Mouse (Mus musculus): ENCODE data around the gene 2510039O18Rik. TPM values are rescaled to one million over a fixed set of nuclear protein-coding genes. Genes with fewer than 3 reads are reported as not detected.

Gene 2510039O18Rik
- polyA plus RNA-seq, 1 experiment from 2014 or later = 18.5 TPM

- H3K9me3 ChIP-seq = no peaks in the 10 kb centered on the region
- peaks cover 14% of the 10 kb centered on the region for H3K27me3 ChIP-seq (ENCODE audit: insufficient read depth, poor library complexity, severe bottlenecking)
- no peak for DNase-seq (ENCODE audit: low spot score)
- 41% methylated on average over 2 of the region's 2 CpGs for WGBS
- peaks cover 38% of the 10 kb centered on the region for H3K4me1 ChIP-seq
- H3K27ac ChIP-seq = peak overlapping the region; percentile 80
- H3K4me3 ChIP-seq = peak overlapping the region; percentile 41; the same call in 1 of the 2 replicates
- no peaks in the 10 kb centered on the region for H3K36me3 ChIP-seq
Measured at GRCm38 (mm10) chr4:147968816-147969215, 28.1 kb downstream of the 2510039O18Rik start.

- WGBS = 6% methylated on average over 9 of the region's 9 CpGs
- peaks cover 33% of the 10 kb centered on the region for H3K4me1 ChIP-seq
- peak overlapping the region; percentile 41 for H3K4me3 ChIP-seq
- DNase-seq (ENCODE audit: low spot score) = peak; percentile 94
- H3K27ac ChIP-seq = peak overlapping the region; percentile 80
- H3K27me3 ChIP-seq (ENCODE audit: insufficient read depth, poor library complexity, severe bottlenecking) = peaks cover 12% of the 10 kb centered on the region
- no peaks in the 10 kb centered on the region for H3K36me3 ChIP-seq
- no peaks in the 10 kb centered on the region for H3K9me3 ChIP-seq
Measured at GRCm38 (mm10) chr4:147969337-147969736, 28.6 kb downstream of the 2510039O18Rik start.

DNA sequence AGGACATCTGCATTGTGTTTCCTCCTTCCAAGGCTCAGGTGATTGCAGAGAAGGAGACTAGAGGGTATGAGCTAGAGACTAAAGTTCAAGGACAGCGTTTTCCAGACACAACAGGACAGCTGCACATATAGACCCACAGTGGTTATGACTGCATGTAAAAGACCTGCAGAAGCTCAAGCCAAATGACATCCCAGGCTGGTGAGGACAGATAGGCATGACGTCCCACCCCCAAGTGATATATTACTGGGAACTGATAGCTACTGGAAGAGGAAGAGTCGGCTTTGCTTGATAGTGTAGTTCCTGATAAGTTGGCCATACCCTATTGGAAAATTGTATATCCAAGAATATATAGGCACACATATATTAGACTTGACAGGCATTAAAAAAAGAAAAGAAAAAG is 35.5 kb downstream of the 2510039O18Rik start:
- DNase-seq (ENCODE audit: low spot score) = no peak
- WGBS = 44% methylated on average over 3 of the region's 3 CpGs
- H3K4me1 ChIP-seq = no peaks in the 10 kb centered on the region
- no peak overlapping the region for H3K4me3 ChIP-seq
- no peaks in the 10 kb centered on the region for H3K9me3 ChIP-seq
- H3K27ac ChIP-seq = no peak overlapping the region
- peaks cover 12% of the 10 kb centered on the region for H3K27me3 ChIP-seq (ENCODE audit: insufficient read depth, poor library complexity, severe bottlenecking)
- no peaks in the 10 kb centered on the region for H3K36me3 ChIP-seq

DNA sequence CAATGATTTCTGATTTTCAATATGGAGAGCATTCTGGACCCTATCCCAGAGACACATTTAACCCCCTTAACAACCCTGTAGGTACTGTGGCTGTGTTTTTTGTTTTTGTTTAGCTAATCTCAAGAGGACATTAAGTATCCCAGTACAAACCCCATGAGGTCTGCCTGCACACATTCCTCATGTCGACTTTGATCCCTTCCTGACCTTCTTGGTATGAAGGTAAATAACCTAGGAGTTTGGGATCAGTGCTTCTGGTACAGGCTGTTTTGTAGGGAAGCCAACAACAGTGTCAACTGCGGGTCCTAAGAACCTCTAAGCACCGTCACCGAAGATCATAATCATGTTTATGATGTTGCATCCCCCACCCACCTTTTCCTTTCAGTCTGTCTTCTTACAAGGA is 37.0 kb downstream of the 2510039O18Rik start:
- DNase-seq (ENCODE audit: low spot score) = no peak
- no peaks in the 10 kb centered on the region for H3K36me3 ChIP-seq
- peaks cover 10% of the 10 kb centered on the region; the same call in 1 of the 2 replicates for H3K27me3 ChIP-seq (ENCODE audit: insufficient read depth, poor library complexity, severe bottlenecking)
- H3K4me3 ChIP-seq = no peak overlapping the region
- H3K9me3 ChIP-seq = no peaks in the 10 kb centered on the region
- H3K27ac ChIP-seq = no peak overlapping the region
- no peaks in the 10 kb centered on the region for H3K4me1 ChIP-seq
- 76% methylated on average over 4 of the region's 4 CpGs for WGBS

DNA sequence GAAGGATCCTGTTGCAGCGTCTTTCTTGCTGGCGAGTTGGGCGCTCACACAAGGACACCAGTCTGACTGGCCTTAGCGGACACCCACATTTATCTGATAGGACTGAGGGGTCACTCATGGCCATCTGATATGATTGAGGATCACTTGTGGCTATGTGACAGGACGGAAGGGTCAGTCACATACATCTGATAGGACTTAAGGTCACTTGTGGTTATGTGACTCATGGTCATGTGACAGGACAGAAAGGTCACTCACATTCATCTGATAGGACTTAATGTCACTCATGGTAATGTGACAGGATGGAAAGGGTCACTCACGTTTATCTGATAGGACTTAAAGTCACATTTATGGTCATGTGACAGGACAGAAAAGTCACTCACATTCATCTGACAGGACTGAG is 37.7 kb downstream of the 2510039O18Rik start:
- Histone ChIP-seq H3K36me3 (no peaks in the 10 kb centered on the region), H3K27ac (no peak overlapping the region), H3K27me3 (ENCODE audit: insufficient read depth, poor library complexity, severe bottlenecking) (peaks cover 13% of the 10 kb centered on the region; the same call in 1 of the 2 replicates), H3K9me3 (no peaks in the 10 kb centered on the region), H3K4me1 (no peaks in the 10 kb centered on the region), H3K4me3 (no peak overlapping the region)
- 83% methylated on average over 6 of the region's 6 CpGs for WGBS
- DNase-seq (ENCODE audit: low spot score) = no peak

GRCm38 (mm10) chr4:147979441-147979860 is 38.8 kb downstream of the 2510039O18Rik start:
- Histone ChIP-seq H3K4me3 (no peak overlapping the region), H3K9me3 (no peaks in the 10 kb centered on the region), H3K36me3 (no peaks in the 10 kb centered on the region), H3K27me3 (ENCODE audit: insufficient read depth, poor library complexity, severe bottlenecking) (peaks cover 13% of the 10 kb centered on the region; the same call in 1 of the 2 replicates), H3K4me1 (no peaks in the 10 kb centered on the region), H3K27ac (no peak overlapping the region)
- WGBS = 77% methylated on average over 7 of the region's 7 CpGs
- no peak for DNase-seq (ENCODE audit: low spot score)

GRCm38 (mm10) chr4:147985205-147986132 is 44.8 kb downstream of the 2510039O18Rik start, which contains the start of gene Nppb:
Nppb (plus strand) TSS chr4:147985788.
- Histone ChIP-seq H3K4me3 (peak within 1 kb of the TSS; percentile 56), H3K27ac (peak within 1 kb of the TSS; percentile 82), H3K9me3 (no peaks in the 10 kb centered on the region), H3K4me1 (peaks cover 21% of the 10 kb centered on the region), H3K36me3 (no peaks in the 10 kb centered on the region), H3K27me3 (ENCODE audit: insufficient read depth, poor library complexity, severe bottlenecking) (peaks cover 6% of the 10 kb centered on the region; the same call in 1 of the 2 replicates)
- WGBS = 21% methylated on average over 20 of the region's 20 CpGs
- DNase-seq (ENCODE audit: low spot score) = peak; percentile 90

DNA sequence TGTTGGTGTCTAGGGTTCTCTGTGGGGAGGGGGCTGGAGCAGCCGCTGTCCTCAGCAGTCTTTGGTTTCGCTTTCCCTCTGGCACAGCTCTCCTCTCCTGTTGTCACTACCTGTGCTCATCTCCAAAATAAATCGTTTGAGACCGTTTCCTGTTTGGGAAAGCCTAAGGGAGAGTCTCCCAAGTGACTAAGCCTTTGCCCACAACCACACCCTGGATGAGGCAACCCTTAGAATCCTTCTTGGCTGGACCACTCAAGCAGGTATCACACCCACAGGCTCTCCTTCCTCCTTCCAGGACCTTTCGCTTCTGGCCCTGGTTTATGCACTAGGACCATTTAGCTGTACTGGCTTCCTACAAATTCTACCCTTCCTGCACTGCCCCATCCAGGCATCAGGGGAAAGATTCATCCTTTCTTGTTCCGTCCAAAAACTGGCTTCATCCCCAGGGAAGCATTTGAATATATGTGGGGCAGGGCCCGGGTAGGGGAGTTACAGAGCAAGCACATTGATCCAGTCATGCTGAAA is 52.9 kb downstream of the 2510039O18Rik start:
- DNase-seq (ENCODE audit: low spot score) = no peak
- no peak overlapping the region for H3K27ac ChIP-seq
- H3K4me3 ChIP-seq = no peak overlapping the region
- no peaks in the 10 kb centered on the region for H3K4me1 ChIP-seq
- H3K9me3 ChIP-seq = no peaks in the 10 kb centered on the region
- peaks cover 7% of the 10 kb centered on the region; the same call in 1 of the 2 replicates for H3K27me3 ChIP-seq (ENCODE audit: insufficient read depth, poor library complexity, severe bottlenecking)
- 62% methylated on average over 7 of the region's 7 CpGs for WGBS
- H3K36me3 ChIP-seq = no peaks in the 10 kb centered on the region

GRCm38 (mm10) chr4:147995311-147995710 is 54.6 kb downstream of the 2510039O18Rik start:
- H3K36me3 ChIP-seq = no peaks in the 10 kb centered on the region
- H3K4me3 ChIP-seq = no peak overlapping the region
- WGBS = 78% methylated on average over 3 of the region's 3 CpGs
- DNase-seq (ENCODE audit: low spot score) = no peak
- no peak overlapping the region for H3K27ac ChIP-seq
- H3K27me3 ChIP-seq (ENCODE audit: insufficient read depth, poor library complexity, severe bottlenecking) = peaks cover 7% of the 10 kb centered on the region; the same call in 1 of the 2 replicates
- peaks cover 16% of the 10 kb centered on the region; the same call in 1 of the 2 replicates for H3K4me1 ChIP-seq
- H3K9me3 ChIP-seq = no peaks in the 10 kb centered on the region

Other genes with a start within 250 kb of the 2510039O18Rik start
- gene Zfp534, start 238.3 kb upstream of the 2510039O18Rik start, polyA plus RNA-seq (2016; fragmentation: Nextera tagmentation; extraction: Ambion mirVana) = not detected in 2 replicates
- 8.6 and 10.1 TPM in 2 replicates for gene Zfp984, start 131.1 kb upstream of the 2510039O18Rik start, polyA plus RNA-seq (2016; fragmentation: Nextera tagmentation; extraction: Ambion mirVana)
- 4.7 and 5.4 TPM in 2 replicates for gene Zfp933, start 92.5 kb upstream of the 2510039O18Rik start, polyA plus RNA-seq (2016; fragmentation: Nextera tagmentation; extraction: Ambion mirVana)
- gene Miip, start 72.1 kb upstream of the 2510039O18Rik start, polyA plus RNA-seq (2016; fragmentation: Nextera tagmentation; extraction: Ambion mirVana) = 36.1 and 49.7 TPM in 2 replicates
- 8.7 and 8.8 TPM in 2 replicates for gene Fv1, start 71.9 kb upstream of the 2510039O18Rik start, polyA plus RNA-seq (2016; fragmentation: Nextera tagmentation; extraction: Ambion mirVana)
- 65.7 and 126 TPM in 2 replicates for gene Mfn2, start 36.2 kb upstream of the 2510039O18Rik start, polyA plus RNA-seq (2016; fragmentation: Nextera tagmentation; extraction: Ambion mirVana)
- gene Plod1, start 4.1 kb upstream of the 2510039O18Rik start, polyA plus RNA-seq (2016; fragmentation: Nextera tagmentation; extraction: Ambion mirVana) = 40.8 and 44.9 TPM in 2 replicates
- 124 and 308 TPM in 2 replicates for gene Nppb, start 44.9 kb downstream of the 2510039O18Rik start, polyA plus RNA-seq (2016; fragmentation: Nextera tagmentation; extraction: Ambion mirVana)
- 2,404 and 4,482 TPM in 2 replicates for gene Nppa, start 59.8 kb downstream of the 2510039O18Rik start, polyA plus RNA-seq (2016; fragmentation: Nextera tagmentation; extraction: Ambion mirVana)
- gene Clcn6, start 97.9 kb downstream of the 2510039O18Rik start, polyA plus RNA-seq (2016; fragmentation: Nextera tagmentation; extraction: Ambion mirVana) = 8.0 and 8.4 TPM in 2 replicates
- 13.5 and 15.6 TPM in 2 replicates for gene Mthfr, start 98.2 kb downstream of the 2510039O18Rik start, polyA plus RNA-seq (2016; fragmentation: Nextera tagmentation; extraction: Ambion mirVana)
- gene Agtrap, start 147.1 kb downstream of the 2510039O18Rik start, polyA plus RNA-seq (2016; fragmentation: Nextera tagmentation; extraction: Ambion mirVana) = 20.8 and 25.5 TPM in 2 replicates
- gene Mad2l2, start 189.5 kb downstream of the 2510039O18Rik start, polyA plus RNA-seq (2016; fragmentation: Nextera tagmentation; extraction: Ambion mirVana) = 43.3 and 51.9 TPM in 2 replicates
- 0.12 and 0.48 TPM in 2 replicates for gene Draxin, start 189.8 kb downstream of the 2510039O18Rik start, polyA plus RNA-seq (2016; fragmentation: Nextera tagmentation; extraction: Ambion mirVana)
- gene Fbxo6, start 211.2 kb downstream of the 2510039O18Rik start, polyA plus RNA-seq (2016; fragmentation: Nextera tagmentation; extraction: Ambion mirVana) = 19.5 and 21.1 TPM in 2 replicates
- 13.0 and 23.1 TPM in 2 replicates for gene Fbxo44, start 219.6 kb downstream of the 2510039O18Rik start, polyA plus RNA-seq (2016; fragmentation: Nextera tagmentation; extraction: Ambion mirVana)
- 0.67 and 0.97 TPM in 2 replicates for gene Fbxo2, start 219.7 kb downstream of the 2510039O18Rik start, polyA plus RNA-seq (2016; fragmentation: Nextera tagmentation; extraction: Ambion mirVana)

All from heart, embryonic 10.5 days (tissue).